Mouse (Mus musculus) c-Kit-positive CD71-positive TER-119-positive erythroid progenitor cells, embryonic 14.5 days (primary cell): ENCODE measurements around the gene Nfib.

Source experiments
- DNase-seq: peaks from one replicate; pipeline ENCODE4 v3.0.0-alpha.2; 2013; ENCODE audit warnings: low spot score

Nfib gene

GRCm38 (mm10) chr4:82592086-82593030 is 113.2 kb downstream of the Nfib start:
- DNase-seq: no peak

- DNase-seq: no peak
Measured at GRCm38 (mm10) chr4:82589345-82589890, 116.1 kb downstream of the Nfib start.

GRCm38 (mm10) chr4:82588718-82589117 is 116.8 kb downstream of the Nfib start:
- no peak for DNase-seq

- no peak for DNase-seq
Measured at GRCm38 (mm10) chr4:82587146-82587870, 118.2 kb downstream of the Nfib start.

- DNase-seq: no peak
Measured at GRCm38 (mm10) chr4:82586637-82587036, 118.9 kb downstream of the Nfib start.

GRCm38 (mm10) chr4:82585536-82585935 is 120.0 kb downstream of the Nfib start:
- no peak for DNase-seq

- DNase-seq: no peak
Measured at GRCm38 (mm10) chr4:82585056-82585455, 120.5 kb downstream of the Nfib start.

GRCm38 (mm10) chr4:82584548-82584947 is 121.0 kb downstream of the Nfib start:
- no peak for DNase-seq

- DNase-seq: no peak
Measured at GRCm38 (mm10) chr4:82573291-82573605, 132.3 kb downstream of the Nfib start.

GRCm38 (mm10) chr4:82572410-82573290 is 132.9 kb downstream of the Nfib start:
- no peak for DNase-seq

- DNase-seq: no peak
Measured at GRCm38 (mm10) chr4:82558816-82559215, 146.7 kb downstream of the Nfib start.

GRCm38 (mm10) chr4:82555673-82556171 is 149.8 kb downstream of the Nfib start:
- DNase-seq: no peak

- DNase-seq: no peak
Measured at GRCm38 (mm10) chr4:82553658-82554057, 151.9 kb downstream of the Nfib start.

GRCm38 (mm10) chr4:82552238-82552637 is 153.3 kb downstream of the Nfib start:
- DNase-seq: no peak

- no peak for DNase-seq
Measured at GRCm38 (mm10) chr4:82549762-82550380, 155.7 kb downstream of the Nfib start.

- no peak for DNase-seq
Measured at GRCm38 (mm10) chr4:82548247-82548646, 157.3 kb downstream of the Nfib start.

- no peak for DNase-seq
Measured at GRCm38 (mm10) chr4:82543936-82544335, 161.6 kb downstream of the Nfib start.

GRCm38 (mm10) chr4:82543398-82543740 is 162.2 kb downstream of the Nfib start:
- DNase-seq: no peak

GRCm38 (mm10) chr4:82542656-82543397 is 162.7 kb downstream of the Nfib start:
- no peak for DNase-seq

GRCm38 (mm10) chr4:82541894-82542510 is 163.5 kb downstream of the Nfib start:
- DNase-seq: peak; percentile 17
